Mouse (Mus musculus): ENCODE measurements around the gene Fbxl19. TPM values are rescaled to one million over a fixed set of nuclear protein-coding genes. Genes with fewer than 3 reads are reported as not detected.
A peak's percentile ranks its signal among the peaks of the same experiment; 100 is the strongest.

Gene Fbxl19
- total RNA-seq, 2 experiments from 2014 or later, result 3.2 to 3.3 TPM

GRCm38 (mm10) chr7:127797076-127797845 is 52.9 kb downstream of the Fbxl19 start:
- DNase-seq, result no peak
- intact Hi-C loops (cut with DNase I), result loop anchor here (10.0 kb wide), 1 partner anchor 408 kb away; the partner anchor contains the start of gene Cox6a2

GRCm38 (mm10) chr7:127798591-127798990 is 54.2 kb downstream of the Fbxl19 start:
- DNase-seq, result no peak

GRCm38 (mm10) chr7:127799211-127799610 is 54.9 kb downstream of the Fbxl19 start:
- intact Hi-C loops (cut with DNase I), result loop anchor here (10.0 kb wide), 1 partner anchor 406 kb away; the partner anchor contains the start of gene Cox6a2
- DNase-seq, result no peak

More at GRCm38 (mm10) chr7:127798591-127798990, 54.2 kb downstream of the Fbxl19 start:
- intact Hi-C loops (cut with DNase I), result loop anchor here (10.0 kb wide), 1 partner anchor 406 kb away; the partner anchor contains the start of gene Cox6a2

- intact Hi-C loops (cut with DNase I), result loop anchor here (1.0 to 10.0 kb wide), 6 partner anchors 17 to 405 kb away; partner anchors contain the start of genes Cox6a2, Gm21974 and Vkorc1
Observed at GRCm38 (mm10) chr7:127799738-127800137, 55.4 kb downstream of the Fbxl19 start.

GRCm38 (mm10) chr7:127800435-127801009 is 56.2 kb downstream of the Fbxl19 start, which contains the start of gene Hsd3b7:
TSS of gene Hsd3b7 (plus strand) at chr7:127800604.
- peak; percentile 94 to 97 for DNase-seq
- intact Hi-C loops (cut with DNase I), result loop anchor here (1.0 to 5.0 kb wide), 5 partner anchors 16 to 135 kb away; partner anchors contain the start of genes Gm21974 and Vkorc1

More at GRCm38 (mm10) chr7:127799738-127800137, 55.4 kb downstream of the Fbxl19 start:
- no peak for DNase-seq

- intact Hi-C loops (cut with DNase I), result loop anchor here (2.0 to 5.0 kb wide), 2 partner anchors 74 to 96 kb away; partner anchors contain the start of genes Gm21974 and Vkorc1
Observed at GRCm38 (mm10) chr7:127801010-127801621, 56.8 kb downstream of the Fbxl19 start.

GRCm38 (mm10) chr7:127802313-127802712 is 58.0 kb downstream of the Fbxl19 start:
- intact Hi-C loops (cut with DNase I), result loop anchor here (5.0 kb wide), 1 partner anchor 95 kb away; the partner anchor contains the start of genes Gm21974 and Vkorc1
- no peak for DNase-seq

More at GRCm38 (mm10) chr7:127801010-127801621, 56.8 kb downstream of the Fbxl19 start:
- no peak for DNase-seq

- DNase-seq, result no peak
- intact Hi-C loops (cut with DNase I), result no loop called here
Observed at GRCm38 (mm10) chr7:127808821-127809220, 64.5 kb downstream of the Fbxl19 start.

- intact Hi-C loops (cut with DNase I), result no loop called here
- no peak for DNase-seq
Observed at GRCm38 (mm10) chr7:127809846-127810245, 65.5 kb downstream of the Fbxl19 start.

GRCm38 (mm10) chr7:127810650-127811049 is 66.3 kb downstream of the Fbxl19 start:
- no peak for DNase-seq
- intact Hi-C loops (cut with DNase I), result no loop called here

- intact Hi-C loops (cut with DNase I), result no loop called here
- no peak for DNase-seq
Observed at GRCm38 (mm10) chr7:127811240-127811639, 66.9 kb downstream of the Fbxl19 start.

GRCm38 (mm10) chr7:127812292-127812691 is 67.9 kb downstream of the Fbxl19 start:
- DNase-seq, result no peak
- intact Hi-C loops (cut with DNase I), result no loop called here

GRCm38 (mm10) chr7:127813821-127814220 is 69.5 kb downstream of the Fbxl19 start:
- no peak for DNase-seq
- intact Hi-C loops (cut with DNase I), result loop anchor here (2.0 kb wide), 1 partner anchor 27 kb away; no protein-coding TSS in a partner anchor

- intact Hi-C loops (cut with DNase I), result loop anchor here (2.0 kb wide), 1 partner anchor 26 kb away; no protein-coding TSS in a partner anchor
- DNase-seq, result peak; percentile 80 to 81
Observed at GRCm38 (mm10) chr7:127814241-127814921, 70.0 kb downstream of the Fbxl19 start.

GRCm38 (mm10) chr7:127815116-127815665 is 70.8 kb downstream of the Fbxl19 start:
- no peak for DNase-seq
- intact Hi-C loops (cut with DNase I), result loop anchor here (2.0 kb wide), 1 partner anchor 26 kb away; no protein-coding TSS in a partner anchor

- intact Hi-C loops (cut with DNase I), result loop anchor here (1.0 to 2.0 kb wide), 2 partner anchors 16 to 25 kb away; partner anchors contain the start of gene Hsd3b7
- DNase-seq, result peak; percentile 44 to 59
Observed at GRCm38 (mm10) chr7:127815954-127816821, 71.8 kb downstream of the Fbxl19 start.

- intact Hi-C loops (cut with DNase I), result no loop called here
- no peak for DNase-seq
Observed at GRCm38 (mm10) chr7:127817053-127817452, 72.7 kb downstream of the Fbxl19 start.

- intact Hi-C loops (cut with DNase I), result no loop called here
- DNase-seq, result no peak
Observed at GRCm38 (mm10) chr7:127817776-127818175, 73.4 kb downstream of the Fbxl19 start.
